Mouse (Mus musculus) heart, embryonic 10.5 days (tissue): ENCODE results near the gene Rabep2. TPM values are rescaled to one million over a fixed set of nuclear protein-coding genes. Genes with fewer than 3 reads are reported as not detected.
A peak's percentile ranks its signal among the peaks of the same experiment; 100 is the strongest.

Source experiments
- DNase-seq: peaks from one replicate; pipeline ENCODE4 v3.0.0-alpha.2; 2017; ENCODE audit warnings: low spot score
- H3K27ac ChIP-seq: fragments of 300-500 bp; sonication (generic); 2 replicates; pipeline ENCODE4 v1.5.1; 2016; ENCODE audit warnings: mild to moderate bottlenecking
- H3K27me3 ChIP-seq: fragments of 300-500 bp; sonication (generic); 2 replicates; pipeline ENCODE4 v1.6.1; 2016; ENCODE audit warnings: mild to moderate bottlenecking; ENCODE audit not compliant: poor library complexity, insufficient read depth, severe bottlenecking
- H3K36me3 ChIP-seq: fragments of 300-500 bp; sonication (generic); 2 replicates; pipeline ENCODE4 v1.6.1; 2016; ENCODE audit warnings: mild to moderate bottlenecking, moderate library complexity
- H3K4me1 ChIP-seq: fragments of 300-500 bp; sonication (generic); 2 replicates; pipeline ENCODE4 v1.6.1; 2016; ENCODE audit warnings: mild to moderate bottlenecking
- H3K4me3 ChIP-seq: fragments of 300-500 bp; sonication (generic); 2 replicates; pipeline ENCODE4 v1.5.1; 2016; ENCODE audit warnings: mild to moderate bottlenecking, moderate library complexity
- H3K9me3 ChIP-seq: fragments of 300-500 bp; sonication (generic); 2 replicates; pipeline ENCODE4 v1.6.1; 2016; ENCODE audit warnings: mild to moderate bottlenecking, moderate library complexity
- WGBS: fragments of 180-500 bp; shearing (Covaris S2); methylation state at CpG from one replicate; pipeline ENCODE4 v1.1.7; 2016; 5-methylcytosine and 5-hydroxymethylcytosine counted together
- polyA plus RNA-seq: library from polyadenylated mRNA; unstranded; fragments of >200 nt; fragmentation: Nextera tagmentation; extraction: Ambion mirVana; gene quantifications from 2 replicates; pipeline ENCODE4 v1.2.1, GENCODE M21; 2016

The Rabep2 gene
- polyA plus RNA-seq, 1 experiment from 2014 or later, result 25.8 TPM

DNA sequence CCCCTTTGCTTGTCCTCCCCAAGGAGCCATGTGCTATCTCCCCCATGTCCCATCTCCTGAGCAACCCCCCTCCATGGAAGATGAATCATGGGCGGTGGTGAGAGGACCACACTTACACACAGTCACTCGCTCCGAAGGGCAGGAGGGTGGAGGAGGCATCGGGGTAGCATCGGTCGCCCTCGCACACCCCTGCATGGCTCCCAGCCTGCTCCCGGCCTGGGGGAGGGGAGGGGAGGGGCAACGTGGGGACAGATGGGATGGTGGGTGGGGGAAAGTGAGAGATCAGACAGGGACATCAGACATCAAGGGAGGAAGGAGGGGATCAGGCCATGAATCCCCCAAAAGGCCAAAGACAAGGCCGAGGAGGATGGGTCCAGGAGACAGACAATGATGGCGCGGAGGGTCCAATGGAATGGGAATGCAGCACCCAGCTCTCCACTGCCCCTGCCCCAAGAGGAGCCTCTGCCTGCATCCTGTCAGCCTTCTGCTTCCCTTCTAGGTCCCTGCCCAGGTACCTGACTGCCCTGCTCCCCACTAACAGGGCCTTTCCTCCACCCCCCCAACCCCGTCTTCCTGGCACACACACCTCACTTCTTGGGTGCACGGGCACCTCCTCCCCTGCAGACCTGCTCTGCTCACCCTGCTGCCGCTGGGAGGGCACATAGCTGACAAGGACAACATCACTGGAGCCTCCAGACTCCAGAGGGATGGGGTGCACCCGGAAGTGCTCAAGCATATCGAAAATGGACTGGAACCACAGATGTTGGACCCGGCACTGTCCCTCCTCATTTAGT is 39.5 kb downstream of the Rabep2 start:
- Histone ChIP-seq H3K4me1 (peaks cover 59% of the 10 kb centered on the region), H3K27me3 (no peaks in the 10 kb centered on the region), H3K27ac (0 out of 2 replicates have a peak overlapping the region, but pooled peaks have one; percentile 4), H3K9me3 (no peaks in the 10 kb centered on the region), H3K36me3 (peaks cover 64% of the 10 kb centered on the region), H3K4me3 (no peak overlapping the region)
- DNase-seq, result no peak
- WGBS, result 81% methylated on average over 18 of the region's 18 CpGs

DNA sequence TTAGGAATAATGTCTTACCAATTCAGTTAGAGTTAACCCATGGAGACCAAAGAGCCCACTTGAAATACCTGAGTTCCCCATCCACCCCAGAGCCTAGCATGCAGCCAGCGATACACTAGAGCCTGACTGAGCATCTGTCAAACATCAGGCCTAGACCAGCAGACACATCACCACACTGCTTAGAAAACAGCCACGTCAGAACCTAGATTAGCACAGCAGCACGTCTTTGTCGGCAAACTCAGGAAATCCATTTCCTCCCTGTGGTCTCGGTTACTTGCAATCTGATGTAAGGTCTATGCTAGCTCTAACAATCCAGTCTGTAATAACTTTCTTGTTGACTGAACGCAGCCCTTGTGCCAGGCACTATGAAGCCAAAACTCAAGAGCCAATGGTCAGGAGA is 41.5 kb downstream of the Rabep2 start:
- WGBS, result 70% methylated on average over 6 of the region's 6 CpGs
- Histone ChIP-seq H3K4me3 (no peak overlapping the region), H3K4me1 (peaks cover 52% of the 10 kb centered on the region), H3K27ac (no peak overlapping the region), H3K9me3 (no peaks in the 10 kb centered on the region), H3K27me3 (no peaks in the 10 kb centered on the region), H3K36me3 (peaks cover 69% of the 10 kb centered on the region)
- DNase-seq, result no peak

DNA sequence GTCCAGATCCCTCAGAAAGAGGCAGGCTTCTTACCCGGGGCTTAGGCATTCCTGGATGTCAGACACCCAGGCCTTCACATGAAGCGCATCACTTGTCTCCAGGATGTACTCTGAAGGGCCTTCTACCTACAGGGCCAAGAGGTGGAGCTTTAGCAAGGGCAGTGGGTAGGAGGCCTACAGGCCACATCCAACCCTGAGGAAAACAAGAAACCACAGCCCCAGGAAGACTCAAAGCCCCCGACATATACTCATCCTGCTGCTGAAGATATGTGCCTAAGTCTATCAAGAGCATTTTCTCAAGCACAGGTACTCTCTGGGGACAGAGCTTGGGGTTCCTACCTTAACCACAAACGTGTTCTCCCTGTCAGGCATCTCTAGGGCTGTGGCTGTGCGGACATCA is 42.8 kb downstream of the Rabep2 start:
- no peak for DNase-seq
- 92% methylated on average over 5 of the region's 5 CpGs for WGBS
- peaks cover 69% of the 10 kb centered on the region for H3K36me3 ChIP-seq
- H3K9me3 ChIP-seq, result no peaks in the 10 kb centered on the region
- H3K4me3 ChIP-seq, result no peak overlapping the region
- no peaks in the 10 kb centered on the region for H3K27me3 ChIP-seq
- no peak overlapping the region for H3K27ac ChIP-seq
- peaks cover 48% of the 10 kb centered on the region for H3K4me1 ChIP-seq

DNA sequence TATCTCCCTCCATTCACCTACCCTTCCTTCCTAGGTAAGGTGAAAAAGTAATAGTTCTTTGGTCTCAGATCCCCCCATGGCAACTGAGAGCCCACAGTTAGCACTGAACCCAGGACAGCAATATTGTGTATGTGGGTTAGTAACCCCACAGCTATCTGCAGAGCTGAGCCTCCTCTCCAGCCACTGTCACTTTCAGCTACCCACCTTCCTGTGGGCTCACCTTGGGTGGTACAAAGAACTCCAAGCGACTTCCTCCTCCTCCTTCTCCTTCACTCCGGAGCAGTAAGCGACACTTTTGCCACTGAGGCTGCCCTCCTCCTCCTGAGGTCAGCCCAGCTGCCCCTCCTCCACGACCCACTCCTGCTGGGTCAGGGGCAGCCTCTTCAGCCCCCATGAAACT is 43.3 kb downstream of the Rabep2 start:
- no peak for DNase-seq
- Histone ChIP-seq H3K27me3 (no peaks in the 10 kb centered on the region), H3K27ac (no peak overlapping the region), H3K4me1 (peaks cover 43% of the 10 kb centered on the region), H3K9me3 (no peaks in the 10 kb centered on the region), H3K36me3 (peaks cover 66% of the 10 kb centered on the region), H3K4me3 (no peak overlapping the region)
- 79% methylated on average over 4 of the region's 4 CpGs for WGBS

DNA sequence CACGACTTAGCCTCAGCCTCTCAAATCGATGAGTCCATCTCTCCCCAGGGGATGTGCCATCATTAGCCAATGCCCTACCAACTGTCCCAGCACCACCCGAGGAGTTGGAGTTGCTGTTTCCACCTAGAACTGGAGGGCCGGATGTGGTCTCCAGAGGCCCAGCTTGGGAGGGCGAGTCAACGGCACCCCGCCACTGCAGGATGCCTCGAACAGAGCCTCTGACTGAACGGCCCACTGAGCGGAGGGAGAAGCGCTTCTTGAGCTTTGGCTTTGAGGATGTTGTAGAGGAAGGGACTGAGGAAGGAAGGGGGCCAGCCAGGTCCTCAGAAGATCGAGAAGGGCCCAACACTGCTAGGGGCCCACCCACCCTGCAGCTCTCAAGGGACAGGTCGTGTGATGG is 43.7 kb downstream of the Rabep2 start:
- 89% methylated on average over 13 of the region's 13 CpGs for WGBS
- no peak for DNase-seq
- peaks cover 62% of the 10 kb centered on the region for H3K36me3 ChIP-seq
- no peak overlapping the region for H3K4me3 ChIP-seq
- H3K27me3 ChIP-seq, result no peaks in the 10 kb centered on the region
- peaks cover 39% of the 10 kb centered on the region for H3K4me1 ChIP-seq
- H3K27ac ChIP-seq, result no peak overlapping the region
- no peaks in the 10 kb centered on the region for H3K9me3 ChIP-seq

DNA sequence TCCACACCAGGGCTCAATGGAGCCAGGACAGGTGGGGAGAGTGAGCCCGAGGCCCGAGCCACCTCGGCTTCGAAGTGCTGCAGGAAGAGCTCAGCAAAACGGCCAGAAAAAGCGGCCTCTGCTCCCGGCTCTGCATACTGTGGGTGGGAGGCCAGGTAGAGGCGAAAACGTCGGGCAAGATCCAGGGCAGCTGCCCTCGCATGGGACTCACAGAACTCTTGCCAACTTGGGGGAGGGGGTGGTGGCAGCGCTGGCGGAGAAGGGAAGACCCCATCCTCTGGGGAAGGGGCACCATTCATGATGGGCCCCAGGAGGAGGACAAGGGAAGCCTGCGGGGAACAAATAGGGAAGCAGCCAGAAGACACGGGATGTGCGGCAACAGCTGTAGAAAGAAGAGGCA is 44.2 kb downstream of the Rabep2 start:
- WGBS, result 94% methylated on average over 16 of the region's 16 CpGs
- no peak for DNase-seq
- H3K27ac ChIP-seq, result no peak overlapping the region
- H3K9me3 ChIP-seq, result no peaks in the 10 kb centered on the region
- peaks cover 39% of the 10 kb centered on the region for H3K4me1 ChIP-seq
- H3K27me3 ChIP-seq, result no peaks in the 10 kb centered on the region
- H3K36me3 ChIP-seq, result peaks cover 58% of the 10 kb centered on the region
- H3K4me3 ChIP-seq, result no peak overlapping the region

DNA sequence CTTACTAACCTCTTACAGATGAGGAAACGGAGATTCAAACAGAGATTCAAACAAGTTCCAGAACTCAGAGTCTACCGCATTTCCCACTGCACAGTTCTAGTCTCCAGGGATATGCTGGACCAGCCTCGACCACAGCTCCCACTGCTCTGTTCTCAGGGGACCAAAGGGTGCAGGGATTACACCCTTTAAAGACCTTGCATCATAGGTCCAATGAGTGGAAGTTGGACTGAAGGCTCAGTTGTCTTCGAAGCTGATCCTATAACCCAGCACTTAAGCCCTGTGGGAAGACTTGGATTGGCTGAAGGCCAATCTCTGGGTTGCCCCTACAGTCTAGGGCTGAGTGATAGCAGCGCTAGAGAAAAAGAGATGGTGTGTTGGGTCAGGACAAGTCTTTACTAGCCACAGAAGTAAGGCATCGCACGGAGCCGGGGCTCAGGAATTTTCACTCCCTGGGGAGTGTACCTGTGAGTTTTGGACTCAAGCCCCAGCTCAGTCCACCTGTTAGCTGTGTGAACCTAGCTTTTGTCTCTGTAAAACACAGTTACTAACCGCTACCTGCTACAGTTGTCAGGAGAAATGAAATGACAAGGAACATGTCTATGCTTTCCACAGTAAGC is 45.0 kb downstream of the Rabep2 start:
- Histone ChIP-seq H3K9me3 (no peaks in the 10 kb centered on the region), H3K27me3 (no peaks in the 10 kb centered on the region), H3K4me3 (peak overlapping the region; percentile 94), H3K36me3 (peaks cover 49% of the 10 kb centered on the region), H3K4me1 (peaks cover 32% of the 10 kb centered on the region), H3K27ac (peak overlapping the region; percentile 44; the same call in 1 of the 2 replicates)
- 89% methylated on average over 9 of the region's 9 CpGs for WGBS
- no peak for DNase-seq

DNA sequence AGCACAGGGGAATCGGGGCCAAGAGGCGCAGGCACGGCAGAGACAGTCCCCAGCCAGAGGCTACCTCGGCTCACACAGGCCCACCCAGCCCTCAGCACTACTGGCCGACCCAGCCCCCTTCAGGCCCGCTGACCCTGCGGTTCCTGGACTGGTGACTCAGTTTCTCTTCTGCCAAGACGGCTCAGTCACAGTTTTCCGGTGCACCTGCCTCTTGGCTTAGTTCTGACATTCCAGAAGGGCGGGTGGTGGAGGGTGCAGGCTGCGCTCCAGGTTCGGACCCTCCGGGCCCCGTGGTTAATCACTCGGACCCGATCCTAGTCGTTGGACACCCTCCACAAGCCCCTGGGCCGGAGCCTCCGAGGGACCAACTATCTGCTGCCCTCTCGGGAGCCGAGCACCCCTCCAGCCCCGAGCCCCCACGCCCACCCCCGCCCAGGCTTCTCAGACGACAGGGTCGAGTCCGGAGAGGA is 46.0 kb downstream of the Rabep2 start:
- H3K9me3 ChIP-seq, result no peaks in the 10 kb centered on the region
- H3K27ac ChIP-seq, result peak overlapping the region; percentile 94
- peaks cover 32% of the 10 kb centered on the region for H3K4me1 ChIP-seq
- WGBS, result 2% methylated on average over 27 of the region's 27 CpGs
- H3K27me3 ChIP-seq, result no peaks in the 10 kb centered on the region
- DNase-seq, result no peak
- peaks cover 39% of the 10 kb centered on the region for H3K36me3 ChIP-seq
- peak overlapping the region; percentile 94 for H3K4me3 ChIP-seq

DNA sequence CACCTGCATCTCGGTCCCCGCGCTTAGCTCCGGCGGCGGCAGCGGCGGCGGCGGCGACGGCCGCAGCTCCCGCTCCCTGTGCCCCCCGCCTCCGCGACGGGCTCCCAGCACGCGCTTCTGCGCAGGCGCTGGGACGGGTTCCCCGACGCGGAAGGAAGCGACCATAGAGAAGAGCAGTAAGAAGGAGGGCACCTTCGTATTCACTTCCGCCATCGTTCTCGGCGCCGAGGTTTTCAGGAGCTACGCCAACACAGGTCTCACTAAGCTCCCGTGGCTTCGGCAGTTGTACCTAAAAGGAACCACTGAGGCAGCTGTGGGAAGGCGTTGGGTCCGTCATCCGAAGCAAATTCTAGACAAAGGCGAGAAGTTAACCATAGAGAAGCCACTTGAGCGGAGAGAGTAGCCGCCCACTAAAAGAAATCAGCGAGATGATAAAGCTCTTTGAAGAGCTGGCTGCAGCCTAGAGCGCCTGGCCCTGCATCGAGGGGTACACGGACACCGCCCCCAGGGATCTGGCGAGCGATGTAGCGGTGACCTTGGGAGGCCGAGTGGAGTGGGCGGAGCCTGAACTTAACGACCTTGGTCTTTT is 46.5 kb downstream of the Rabep2 start, which contains the start of gene Sh2b1:
TSS of gene Sh2b1 (minus strand) at position 432 of the 589 bp plus-strand sequence.
- under 1% methylated on average over 53 of the region's 53 CpGs for WGBS
- peak within 1 kb of the TSS; percentile 94 for H3K27ac ChIP-seq
- no peaks in the 10 kb centered on the region for H3K9me3 ChIP-seq
- H3K4me1 ChIP-seq, result peaks cover 32% of the 10 kb centered on the region
- no peaks in the 10 kb centered on the region for H3K27me3 ChIP-seq
- peaks cover 34% of the 10 kb centered on the region for H3K36me3 ChIP-seq
- DNase-seq, result peak; percentile 96
- peak within 1 kb of the TSS; percentile 94 for H3K4me3 ChIP-seq

DNA sequence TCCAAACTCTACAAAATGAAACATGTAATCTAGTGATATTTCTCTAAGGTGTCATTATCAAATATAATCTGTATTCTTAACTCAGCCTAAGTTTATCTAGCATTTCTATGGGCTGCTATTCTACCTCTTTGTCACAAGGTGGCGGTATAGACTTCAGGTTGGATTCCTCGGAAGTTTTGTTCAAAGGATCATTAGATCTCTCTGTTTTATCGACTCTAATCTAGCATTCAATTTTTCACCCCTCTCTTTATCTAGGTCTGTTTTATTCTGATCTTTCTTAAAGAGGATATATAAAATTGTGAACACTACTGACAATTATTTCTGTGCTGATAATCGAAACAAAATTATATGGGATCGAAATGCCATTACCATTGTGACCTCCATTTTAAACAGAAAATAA is 53.1 kb downstream of the Rabep2 start:
- DNase-seq, result no peak
- Histone ChIP-seq H3K9me3 (no peaks in the 10 kb centered on the region), H3K36me3 (no peaks in the 10 kb centered on the region), H3K27me3 (no peaks in the 10 kb centered on the region), H3K4me3 (peak overlapping the region; percentile 55; the same call in 1 of the 2 replicates), H3K27ac (peak overlapping the region; percentile 80; the same call in 1 of the 2 replicates), H3K4me1 (peaks cover 9% of the 10 kb centered on the region; the same call in 1 of the 2 replicates)
- 19% methylated on average over 5 of the region's 5 CpGs for WGBS

DNA sequence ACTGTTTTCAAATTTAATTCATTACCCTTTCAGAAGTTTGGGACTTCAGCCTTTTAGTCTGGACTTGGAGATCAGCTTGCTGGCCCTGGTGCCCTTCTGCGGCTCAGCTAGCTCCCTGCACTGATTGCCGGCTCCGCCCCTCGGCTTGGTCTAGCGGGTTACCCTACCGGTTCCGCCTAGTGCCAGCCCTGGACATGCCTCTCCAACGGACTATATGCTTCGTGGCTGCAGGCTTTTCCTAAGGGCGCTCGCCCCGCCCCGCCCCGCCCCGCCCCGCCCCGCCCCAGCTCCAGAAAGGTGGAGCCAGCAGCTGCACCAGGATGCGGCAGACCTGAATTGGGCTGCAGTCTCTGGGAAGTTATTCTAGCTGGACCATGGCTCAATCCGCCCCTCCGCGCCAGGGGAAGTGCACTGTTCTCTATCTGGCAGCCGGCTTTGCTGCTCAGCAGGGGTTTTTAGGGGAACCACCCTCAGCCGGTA is 53.9 kb downstream of the Rabep2 start:
- H3K9me3 ChIP-seq, result no peaks in the 10 kb centered on the region
- no peaks in the 10 kb centered on the region for H3K27me3 ChIP-seq
- WGBS, result under 1% methylated on average over 23 of the region's 23 CpGs
- DNase-seq, result peak; percentile 97
- peak overlapping the region; percentile 80 for H3K27ac ChIP-seq
- H3K36me3 ChIP-seq, result no peaks in the 10 kb centered on the region
- peak overlapping the region; percentile 55 for H3K4me3 ChIP-seq
- H3K4me1 ChIP-seq, result peaks cover 9% of the 10 kb centered on the region; the same call in 1 of the 2 replicates

DNA sequence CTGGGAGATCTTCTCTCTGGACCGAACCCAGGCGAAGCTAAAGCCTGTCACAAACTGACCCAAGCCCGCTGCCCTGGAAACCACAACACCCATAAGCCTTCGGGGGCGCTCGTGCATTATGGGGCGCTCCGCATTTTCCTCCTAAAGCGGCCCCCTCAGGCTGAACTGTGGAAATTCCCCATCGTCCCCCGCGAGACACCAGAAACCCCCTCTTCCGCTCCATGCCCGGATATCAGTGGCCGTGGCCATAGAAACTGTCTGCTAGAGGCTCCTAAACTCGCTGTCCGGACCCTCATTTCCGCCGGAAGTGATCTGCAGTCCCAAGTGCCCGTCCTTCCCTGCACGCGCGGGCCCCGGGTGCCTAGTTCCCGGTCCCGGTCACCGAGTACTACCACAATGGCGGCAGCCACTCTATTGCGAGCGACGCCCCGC is 58.5 kb downstream of the Rabep2 start, which contains the start of gene Tufm:
TSS of gene Tufm (plus strand) at position 310 of the 432 bp plus-strand sequence.
- peak; percentile 100 for DNase-seq
- no peaks in the 10 kb centered on the region for H3K9me3 ChIP-seq
- no peaks in the 10 kb centered on the region for H3K27me3 ChIP-seq
- H3K27ac ChIP-seq, result peak within 1 kb of the TSS; percentile 84
- peaks cover 16% of the 10 kb centered on the region for H3K4me1 ChIP-seq
- peaks cover 35% of the 10 kb centered on the region for H3K36me3 ChIP-seq
- peak within 1 kb of the TSS; percentile 81 for H3K4me3 ChIP-seq
- WGBS, result under 1% methylated on average over 32 of the region's 32 CpGs
